Mouse (Mus musculus) monocyte, adult 5-6 weeks (primary cell): Measurements from ENCODE around the gene Fam166a. TPM values are rescaled to one million over a fixed set of nuclear protein-coding genes. Genes with fewer than 3 reads are reported as not detected.
A peak's percentile ranks its signal among the peaks of the same experiment; 100 is the strongest.
"Not testable (repeated sequence)": the region's sequence is repeated elsewhere in the genome, so short reads cannot be mapped to it uniquely, and the experiment has no call there.

Source experiments
- ATAC-seq: fragments of 153-309, 156-312 bp; replicated peaks from 2 replicates; pipeline ENCODE4 v1.8.0; 2017; ENCODE audit warnings: mild to moderate bottlenecking; ENCODE audit not compliant: low TSS enrichment, insufficient number of reproducible peaks, severe bottlenecking, poor library complexity, low FRiP score
- total RNA-seq: library from RNA; stranded (forward); fragments of 200-1000, 200-491, 200-594 nt; gene quantifications from 3 replicates; pipeline ENCODE4 v1.2.3, GENCODE M21; 2017

Gene Fam166a
- total RNA-seq, 1 experiment from 2014 or later = not detected

- no peak for ATAC-seq
These were observed 16.1 kb downstream of the Fam166a start for GRCm38 (mm10) chr2:25234551-25235220.

GRCm38 (mm10) chr2:25236614-25237013 is 18.1 kb downstream of the Fam166a start, which contains the start of gene Rnf224:
Gene Rnf224, minus strand, starts transcription at chr2:25236787.
- ATAC-seq = no peak

GRCm38 (mm10) chr2:25237522-25237921 is 19.0 kb downstream of the Fam166a start:
- ATAC-seq = no peak

GRCm38 (mm10) chr2:25238106-25238505 is 19.6 kb downstream of the Fam166a start:
- ATAC-seq = no peak

GRCm38 (mm10) chr2:25239766-25240165 is 21.2 kb downstream of the Fam166a start:
- ATAC-seq = no peak

GRCm38 (mm10) chr2:25240310-25240709 is 21.8 kb downstream of the Fam166a start:
- no peak for ATAC-seq

GRCm38 (mm10) chr2:25240723-25241437 is 22.3 kb downstream of the Fam166a start:
- peak; percentile 45; the same call in 1 of the 2 replicates for ATAC-seq

- no peak for ATAC-seq
These were observed 22.9 kb downstream of the Fam166a start for GRCm38 (mm10) chr2:25241438-25241775.

GRCm38 (mm10) chr2:25242101-25242506 is 23.6 kb downstream of the Fam166a start, which contains the start of the genes Rnf208 and Cysrt1:
Gene Rnf208, plus strand, starts transcription at chr2:25242255.
Gene Cysrt1, minus strand, starts transcription at chr2:25242452.
- no peak for ATAC-seq

GRCm38 (mm10) chr2:25243342-25243741 is 24.8 kb downstream of the Fam166a start:
- no peak for ATAC-seq

GRCm38 (mm10) chr2:25244144-25244543 is 25.6 kb downstream of the Fam166a start:
- ATAC-seq = no peak

- no peak for ATAC-seq
These were observed 27.9 kb downstream of the Fam166a start, which contains the start of gene AL732309.1 for GRCm38 (mm10) chr2:25246183-25247072. Gene AL732309.1, minus strand, starts transcription at chr2:25246863.

- no peak for ATAC-seq
These were observed 33.8 kb downstream of the Fam166a start for GRCm38 (mm10) chr2:25252331-25252730.

- peak; percentile 96 for ATAC-seq
These were observed 36.8 kb downstream of the Fam166a start, which contains the start of gene Tmem203 for GRCm38 (mm10) chr2:25255284-25255779. Gene Tmem203, plus strand, starts transcription at chr2:25255439.

- ATAC-seq = not testable (repeated sequence)
These were observed 38.0 kb downstream of the Fam166a start for GRCm38 (mm10) chr2:25256443-25257109.

GRCm38 (mm10) chr2:25257250-25257649 is 38.7 kb downstream of the Fam166a start:
- ATAC-seq = not testable (repeated sequence)

GRCm38 (mm10) chr2:25258887-25259286 is 40.3 kb downstream of the Fam166a start:
- no peak for ATAC-seq

- ATAC-seq = no peak
These were observed 43.3 kb downstream of the Fam166a start for GRCm38 (mm10) chr2:25261870-25262269.
